Mouse (Mus musculus): ENCODE data around the gene Lifr. TPM values are rescaled to one million over a fixed set of nuclear protein-coding genes. Genes with fewer than 3 reads are reported as not detected.

The Lifr gene
- polyA plus RNA-seq, 2 experiments, result 8.1 to 22.3 TPM

DNA sequence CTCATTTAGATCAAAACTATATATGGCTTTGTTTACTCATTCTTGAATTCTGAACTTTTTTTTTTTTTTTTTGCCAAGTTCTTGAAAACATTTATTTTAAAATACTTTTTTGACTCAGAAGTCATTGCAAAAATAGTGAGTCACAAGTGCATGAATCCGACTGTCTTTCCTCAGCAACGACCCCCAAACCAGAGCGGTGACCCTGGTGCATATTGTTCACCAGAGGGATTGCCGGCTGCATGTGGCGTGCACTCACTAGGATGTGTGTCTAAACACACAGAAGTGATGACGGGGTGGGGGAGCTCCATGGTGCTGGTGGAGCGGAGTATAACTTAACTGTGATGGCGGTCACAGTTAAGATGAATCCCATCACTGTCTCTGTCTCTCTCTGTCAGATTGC, 83.4 kb downstream of the Lifr start:
- WGBS (ENCODE audit: insufficient replicate concordance), result 64% methylated on average over 8 of the region's 8 CpGs
- H3K27ac ChIP-seq, result no peak overlapping the region
- ATAC-seq (ENCODE audit: insufficient read depth) (no peak), DNase-seq (ENCODE audit: low read depth in 3 of 3, low spot score in 3 of 3) (no peak)
- no peaks in the 10 kb centered on the region for H3K9me3 ChIP-seq (ENCODE audit: control insufficient read depth, low read length)
- H3K4me2 ChIP-seq (ENCODE audit: low read depth), result no peak overlapping the region
- H3K4me3 ChIP-seq (ENCODE audit: insufficient read depth in 1 of 2, low read depth in 2 of 2, low read length in 2 of 2), result no peak overlapping the region
- H3K27me3 ChIP-seq (ENCODE audit: control insufficient read depth, insufficient read depth, low read length), result no peaks in the 10 kb centered on the region
- no peaks in the 10 kb centered on the region; a peak in 1 of 4 replicates for H3K4me1 ChIP-seq (replicated peaks; ENCODE audit: control insufficient read depth in 2 of 2, insufficient read depth in 2 of 2, low read length in 1 of 2)
- no peak for TF ChIP-seq EP300 (IDR thresholded peaks at IDR 0.05; ENCODE audit: low read depth)
- no peak for TF ChIP-seq CTCF (IDR thresholded peaks at IDR 0.05; ENCODE audit: low read depth)
- no peaks in the 10 kb centered on the region for H3K36me3 ChIP-seq (replicated peaks; ENCODE audit: control insufficient read depth, insufficient read depth, low read depth)
- no peak overlapping the region for H3K9ac ChIP-seq (replicated peaks)

GRCm38 (mm10) chr15:7180576-7180975, 90.2 kb downstream of the Lifr start:
- Histone ChIP-seq H3K9me3 (ENCODE audit: control insufficient read depth, low read length) (no peaks in the 10 kb centered on the region), H3K4me3 (ENCODE audit: insufficient read depth in 1 of 2, low read depth in 2 of 2, low read length in 2 of 2) (no peak overlapping the region), H3K27ac (no peak overlapping the region), H3K36me3 (replicated peaks; ENCODE audit: control insufficient read depth, insufficient read depth, low read depth) (no peaks in the 10 kb centered on the region), H3K9ac (replicated peaks) (no peak overlapping the region), H3K27me3 (ENCODE audit: control insufficient read depth, insufficient read depth, low read length) (no peaks in the 10 kb centered on the region), H3K4me2 (ENCODE audit: low read depth) (no peak overlapping the region), H3K4me1 (replicated peaks; ENCODE audit: control insufficient read depth in 2 of 2, insufficient read depth in 2 of 2, low read length in 1 of 2) (no peaks in the 10 kb centered on the region)
- TF ChIP-seq EP300 (IDR thresholded peaks at IDR 0.05; ENCODE audit: low read depth), result no peak
- no peak for TF ChIP-seq CTCF (IDR thresholded peaks at IDR 0.05; ENCODE audit: low read depth)
- 64% methylated on average over 6 of the region's 6 CpGs for WGBS (ENCODE audit: insufficient replicate concordance)
- DNase-seq (ENCODE audit: low read depth in 3 of 3, low spot score in 3 of 3) (no peak), ATAC-seq (ENCODE audit: insufficient read depth) (no peak)

- Histone ChIP-seq H3K4me1 (replicated peaks; ENCODE audit: control insufficient read depth in 2 of 2, insufficient read depth in 2 of 2, low read length in 1 of 2) (no peaks in the 10 kb centered on the region), H3K4me2 (ENCODE audit: low read depth) (no peak overlapping the region), H3K9me3 (ENCODE audit: control insufficient read depth, low read length) (no peaks in the 10 kb centered on the region), H3K9ac (replicated peaks) (no peak overlapping the region), H3K4me3 (ENCODE audit: insufficient read depth in 1 of 2, low read depth in 2 of 2, low read length in 2 of 2) (no peak overlapping the region), H3K36me3 (replicated peaks; ENCODE audit: control insufficient read depth, insufficient read depth, low read depth) (no peaks in the 10 kb centered on the region; the same call in 1 of the 2 replicates), H3K27me3 (ENCODE audit: control insufficient read depth, insufficient read depth, low read length) (no peaks in the 10 kb centered on the region), H3K27ac (no peak overlapping the region)
- no peak for DNase-seq (ENCODE audit: low read depth in 3 of 3, low spot score in 3 of 3)
- 69% methylated on average over 6 of the region's 6 CpGs for WGBS (ENCODE audit: insufficient replicate concordance)
- TF ChIP-seq EP300 (IDR thresholded peaks at IDR 0.05; ENCODE audit: low read depth), result no peak
- TF ChIP-seq CTCF (IDR thresholded peaks at IDR 0.05; ENCODE audit: low read depth), result no peak
- ATAC-seq (ENCODE audit: insufficient read depth), result no peak
Measured at GRCm38 (mm10) chr15:7187682-7188081, 97.3 kb downstream of the Lifr start.

GRCm38 (mm10) chr15:7189678-7190454, 99.5 kb downstream of the Lifr start:
- H3K36me3 ChIP-seq (replicated peaks; ENCODE audit: control insufficient read depth, insufficient read depth, low read depth), result no peaks in the 10 kb centered on the region; the same call in 1 of the 2 replicates
- no peak for DNase-seq (ENCODE audit: low read depth in 3 of 3, low spot score in 3 of 3)
- 75% methylated on average over 22 of the region's 22 CpGs for WGBS (ENCODE audit: insufficient replicate concordance)

DNA sequence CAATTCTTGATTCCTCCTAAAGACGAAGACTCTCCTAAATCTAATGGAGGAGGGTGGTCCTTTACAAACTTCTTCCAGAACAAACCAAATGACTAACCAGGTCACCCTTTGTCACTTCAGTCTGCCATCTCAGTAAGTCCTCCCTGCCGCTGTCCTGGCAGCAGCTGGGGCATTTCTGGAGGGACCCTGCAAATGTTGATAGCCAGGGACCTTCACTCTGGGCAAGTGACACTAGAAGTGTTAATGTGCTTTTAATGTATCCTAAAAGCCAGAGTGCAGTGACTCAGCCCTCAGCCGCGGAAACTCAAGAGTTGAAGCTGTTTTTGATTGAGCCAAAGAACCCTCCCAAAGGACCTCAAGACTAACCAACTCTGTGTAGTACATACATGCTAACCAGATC, 100.7 kb downstream of the Lifr start:
- no peak for DNase-seq (ENCODE audit: low read depth in 3 of 3, low spot score in 3 of 3)
- Histone ChIP-seq H3K4me3 (ENCODE audit: insufficient read depth in 1 of 2, low read depth in 2 of 2, low read length in 2 of 2) (no peak overlapping the region), H3K9ac (replicated peaks) (no peak overlapping the region), H3K4me1 (replicated peaks; ENCODE audit: control insufficient read depth in 2 of 2, insufficient read depth in 2 of 2, low read length in 1 of 2) (no peaks in the 10 kb centered on the region), H3K4me2 (ENCODE audit: low read depth) (no peak overlapping the region), H3K27me3 (ENCODE audit: control insufficient read depth, insufficient read depth, low read length) (no peaks in the 10 kb centered on the region), H3K27ac (no peak overlapping the region), H3K9me3 (ENCODE audit: control insufficient read depth, low read length) (no peaks in the 10 kb centered on the region), H3K36me3 (replicated peaks; ENCODE audit: control insufficient read depth, insufficient read depth, low read depth) (no peaks in the 10 kb centered on the region; the same call in 1 of the 2 replicates)
- 75% methylated on average over 4 of the region's 4 CpGs for WGBS (ENCODE audit: insufficient replicate concordance)
- no peak for ATAC-seq (ENCODE audit: insufficient read depth)
- TF ChIP-seq EP300 (IDR thresholded peaks at IDR 0.05; ENCODE audit: low read depth) (no peak), CTCF (IDR thresholded peaks at IDR 0.05; ENCODE audit: low read depth) (no peak)

More at GRCm38 (mm10) chr15:7189678-7190454, 99.5 kb downstream of the Lifr start:
- Histone ChIP-seq H3K4me2 (ENCODE audit: low read depth) (no peak overlapping the region), H3K4me1 (replicated peaks; ENCODE audit: control insufficient read depth in 2 of 2, insufficient read depth in 2 of 2, low read length in 1 of 2) (no peaks in the 10 kb centered on the region), H3K9ac (replicated peaks) (no peak overlapping the region), H3K4me3 (ENCODE audit: insufficient read depth in 1 of 2, low read depth in 2 of 2, low read length in 2 of 2) (no peak overlapping the region), H3K27me3 (ENCODE audit: control insufficient read depth, insufficient read depth, low read length) (no peaks in the 10 kb centered on the region), H3K27ac (no peak overlapping the region), H3K9me3 (ENCODE audit: control insufficient read depth, low read length) (no peaks in the 10 kb centered on the region)
- TF ChIP-seq EP300 (IDR thresholded peaks at IDR 0.05; ENCODE audit: low read depth), result no peak
- TF ChIP-seq CTCF (IDR thresholded peaks at IDR 0.05; ENCODE audit: low read depth), result no peak
- no peak for ATAC-seq (ENCODE audit: insufficient read depth)
